Mouse (Mus musculus) hindbrain, embryonic 16.5 days (tissue): ENCODE measurements at regions not wholly inside any gene's neighbourhood (a gene's known extent, or its start where the extent isn't known, plus 50 kb on each side); places are given as distances from the start of the nearest gene placed in this dataset.

Experiments
- ATAC-seq: fragments of 200-750 bp; cut with Nextera tagmentation; 2 replicates; pipeline ENCODE4 v1.8.0; 2017; ENCODE audit warnings: moderate TSS enrichment, moderate library complexity
- H3K27ac ChIP-seq: fragments of 300-500 bp; sonication (generic); 2 replicates; pipeline ENCODE4 v1.5.1; 2014; ENCODE audit warnings: low read depth, mild to moderate bottlenecking, control low read depth, low read length, moderate library complexity
- H3K27me3 ChIP-seq: fragments of 300-500 bp; sonication (generic); replicated peaks from 2 replicates; pipeline ENCODE4 v1.6.1; 2014; ENCODE audit warnings: low read length; ENCODE audit not compliant: control insufficient read depth, insufficient read depth
- H3K36me3 ChIP-seq: fragments of 300-500 bp; sonication (generic); 2 replicates; pipeline ENCODE4 v1.6.1; 2014; ENCODE audit warnings: mild to moderate bottlenecking, low read length, moderate library complexity, mixed read lengths; ENCODE audit not compliant: control insufficient read depth, insufficient read depth
- H3K4me1 ChIP-seq: fragments of 300-500 bp; sonication (generic); 2 replicates; pipeline ENCODE4 v1.6.1; 2014; ENCODE audit warnings: low read depth, low read length; ENCODE audit not compliant: control insufficient read depth, insufficient read depth
- H3K4me2 ChIP-seq: fragments of 300-500 bp; sonication (generic); 2 replicates; pipeline ENCODE4 v1.6.1; 2014; ENCODE audit warnings: mild to moderate bottlenecking, low read length, control low read depth, moderate library complexity
- H3K4me3 ChIP-seq: fragments of 300-500 bp; sonication (generic); 2 replicates; pipeline ENCODE4 v1.5.1; 2014; ENCODE audit warnings: mild to moderate bottlenecking, low read length, control low read depth, moderate library complexity
- H3K9ac ChIP-seq: fragments of 300-500 bp; sonication (generic); 2 replicates; pipeline ENCODE4 v1.6.1; 2014; ENCODE audit warnings: low read depth, mild to moderate bottlenecking, control low read depth, low read length, moderate library complexity
- H3K9me3 ChIP-seq: fragments of 300-500 bp; sonication (generic); 2 replicates; pipeline ENCODE4 v1.6.1; 2014; ENCODE audit warnings: mild to moderate bottlenecking, low read length, moderate library complexity; ENCODE audit not compliant: control insufficient read depth
- WGBS: fragments of 180-500 bp; shearing (Covaris S2); extraction: QIAGEN DNeasy Blood & Tissue Kit; methylation state at CpG from one replicate; pipeline ENCODE4 v1.1.7; 2014; 5-methylcytosine and 5-hydroxymethylcytosine counted together

DNA sequence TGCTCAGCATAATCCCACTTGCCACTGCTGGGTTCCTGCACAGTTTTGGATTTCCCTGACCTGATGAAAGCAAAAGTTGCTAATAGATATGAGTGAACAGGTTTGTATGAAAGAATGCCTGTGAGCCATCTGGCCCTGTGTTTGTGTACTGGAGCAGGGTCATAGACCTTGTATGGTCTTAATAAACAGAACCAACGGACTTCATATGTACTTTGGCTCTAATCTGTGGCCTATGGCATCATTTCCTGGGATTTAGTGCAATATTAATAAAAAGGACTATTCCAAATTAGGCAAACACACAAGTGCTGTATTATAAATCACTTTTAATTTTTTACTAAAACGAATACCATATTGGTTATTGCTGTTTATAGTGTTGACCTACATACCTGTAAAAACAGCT lies 1568.2 kb downstream of the Efnb2 start:
- no peak overlapping the region for H3K9ac ChIP-seq
- H3K9me3 ChIP-seq: no peaks in the 10 kb centered on the region
- H3K4me3 ChIP-seq: no peak overlapping the region
- H3K4me2 ChIP-seq: no peak overlapping the region
- ATAC-seq: no peak
- no peaks in the 10 kb centered on the region for H3K27me3 ChIP-seq
- H3K4me1 ChIP-seq: no peaks in the 10 kb centered on the region
- 69% methylated on average over 2 of the region's 2 CpGs for WGBS
- H3K36me3 ChIP-seq: no peaks in the 10 kb centered on the region
- H3K27ac ChIP-seq: no peak overlapping the region

DNA sequence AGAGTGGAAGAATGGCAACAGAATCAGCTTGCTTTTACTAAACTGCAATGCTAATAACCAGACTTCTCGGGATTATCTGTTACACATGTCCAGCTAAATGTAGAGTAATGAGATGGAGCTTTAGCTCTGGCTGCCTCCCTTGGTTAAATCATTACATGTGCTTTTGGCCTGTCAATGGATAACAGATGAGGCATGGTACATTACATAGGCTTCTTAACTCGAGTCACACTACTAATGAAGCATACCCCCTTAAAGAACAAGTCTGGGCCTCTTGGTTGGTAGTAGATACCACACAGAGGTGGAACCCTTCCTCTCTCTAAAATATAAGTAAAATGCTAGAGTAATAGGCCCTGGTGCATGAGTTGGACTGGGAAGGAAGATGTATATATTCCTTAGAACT lies 1572.9 kb downstream of the Efnb2 start:
- H3K4me1 ChIP-seq: no peaks in the 10 kb centered on the region
- no peaks in the 10 kb centered on the region for H3K9me3 ChIP-seq
- H3K27ac ChIP-seq: no peak overlapping the region
- H3K27me3 ChIP-seq: no peaks in the 10 kb centered on the region
- H3K9ac ChIP-seq: no peak overlapping the region
- H3K4me3 ChIP-seq: no peak overlapping the region
- H3K36me3 ChIP-seq: no peaks in the 10 kb centered on the region
- no peak for ATAC-seq
- 55% methylated on average over 2 of the region's 2 CpGs for WGBS
- H3K4me2 ChIP-seq: no peak overlapping the region

DNA sequence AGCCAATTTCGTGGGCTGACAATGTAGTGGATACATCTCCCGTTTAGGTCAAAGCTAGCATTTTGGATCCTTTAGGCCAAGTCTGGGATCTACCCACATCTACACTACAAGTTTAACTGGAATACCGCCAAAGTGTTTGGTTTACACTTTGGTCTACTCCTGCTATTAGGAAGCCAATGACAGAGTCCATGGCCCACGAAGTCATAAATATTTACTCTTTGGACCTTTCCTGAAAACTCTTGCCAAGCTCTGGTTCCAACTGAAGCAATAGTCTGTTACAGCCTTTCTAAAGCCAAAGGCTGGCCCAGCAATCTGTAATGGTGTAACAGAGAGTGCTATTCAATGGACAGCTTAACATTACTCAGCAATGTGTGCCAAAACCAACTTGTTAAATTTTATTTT lies 1600.8 kb downstream of the Efnb2 start:
- H3K36me3 ChIP-seq: no peaks in the 10 kb centered on the region
- H3K9ac ChIP-seq: no peak overlapping the region
- no peaks in the 10 kb centered on the region for H3K9me3 ChIP-seq
- H3K4me3 ChIP-seq: no peak overlapping the region
- H3K27me3 ChIP-seq: no peaks in the 10 kb centered on the region
- no peak for ATAC-seq
- H3K27ac ChIP-seq: no peak overlapping the region
- 88% methylated on average over 4 of the region's 4 CpGs for WGBS
- H3K4me1 ChIP-seq: no peaks in the 10 kb centered on the region
- H3K4me2 ChIP-seq: no peak overlapping the region

DNA sequence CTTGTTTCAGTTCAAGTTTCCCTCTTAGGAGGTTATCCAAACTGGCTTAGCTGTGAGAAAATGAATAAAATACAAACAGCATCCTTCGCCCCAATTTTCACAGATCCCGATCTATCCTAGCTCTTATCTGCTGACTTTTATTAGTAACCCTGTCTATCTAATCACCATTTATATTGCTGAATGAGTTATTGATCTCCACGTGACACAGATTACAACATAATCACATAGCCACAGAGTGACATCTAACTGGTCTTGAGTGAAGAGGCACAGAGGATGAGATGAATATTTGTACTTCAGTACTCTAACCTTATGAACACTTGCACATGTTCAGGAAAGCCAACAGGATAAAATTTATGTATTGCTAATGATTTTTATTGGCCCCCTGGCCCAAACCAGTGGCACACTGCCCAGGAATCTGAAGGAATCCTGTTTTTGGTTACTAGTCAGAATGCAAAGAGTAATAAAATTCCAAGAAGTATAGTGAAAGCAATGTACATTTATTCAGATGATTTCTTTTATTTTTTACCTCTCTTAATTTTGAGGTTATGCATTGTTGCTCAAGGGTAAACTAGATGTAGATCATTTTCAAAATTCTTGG lies 1634.7 kb downstream of the Efnb2 start:
- Histone ChIP-seq H3K4me3 (no peak overlapping the region), H3K4me2 (no peak overlapping the region), H3K27ac (no peak overlapping the region), H3K9ac (no peak overlapping the region), H3K27me3 (no peaks in the 10 kb centered on the region), H3K36me3 (no peaks in the 10 kb centered on the region), H3K9me3 (no peaks in the 10 kb centered on the region), H3K4me1 (no peaks in the 10 kb centered on the region)
- 76% methylated on average over 3 of the region's 3 CpGs for WGBS
- ATAC-seq: no peak

DNA sequence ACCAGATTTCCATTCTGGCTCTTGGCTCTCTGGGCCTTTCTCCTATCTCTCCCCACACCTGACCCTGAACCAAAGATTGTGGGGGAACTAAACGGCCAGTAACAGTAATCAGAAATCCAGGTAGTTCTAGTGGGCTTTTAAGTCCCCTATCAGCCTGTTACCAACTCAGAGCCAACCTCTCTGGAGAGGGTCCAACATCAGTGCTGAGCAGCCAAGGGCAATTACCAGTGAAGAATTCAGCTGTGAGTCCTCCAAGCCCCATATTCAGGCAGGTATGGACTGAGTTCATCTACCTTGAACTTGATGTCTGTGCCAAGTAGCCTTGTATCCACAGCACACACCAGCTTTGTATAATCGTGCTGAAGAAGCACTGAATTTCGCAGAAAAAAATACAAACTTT lies 1636.7 kb downstream of the Efnb2 start:
- Histone ChIP-seq H3K27me3 (no peaks in the 10 kb centered on the region), H3K4me1 (no peaks in the 10 kb centered on the region), H3K27ac (no peak overlapping the region), H3K9me3 (no peaks in the 10 kb centered on the region), H3K36me3 (no peaks in the 10 kb centered on the region), H3K4me2 (no peak overlapping the region), H3K9ac (no peak overlapping the region), H3K4me3 (no peak overlapping the region)
- 92% methylated on average over 3 of the region's 3 CpGs for WGBS
- ATAC-seq: no peak

DNA sequence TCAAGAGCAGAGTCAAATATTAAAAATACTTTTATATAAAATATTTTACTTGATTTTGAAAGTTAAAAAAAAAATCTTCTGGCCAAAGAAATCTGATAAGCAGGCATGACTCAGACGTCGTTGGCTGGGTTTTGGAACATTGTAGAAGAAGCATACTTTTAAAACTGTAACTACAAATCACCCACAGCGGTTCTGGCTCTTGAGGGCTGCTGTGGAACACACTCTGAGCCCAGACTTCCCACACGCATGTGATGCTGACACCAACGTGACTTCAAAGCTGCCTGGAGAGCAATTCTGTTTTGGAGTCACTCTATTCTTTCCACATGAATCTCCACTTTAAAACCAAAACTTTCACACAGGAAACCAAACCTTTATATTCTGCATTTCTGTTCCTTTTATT lies 1649.2 kb downstream of the Efnb2 start:
- H3K4me2 ChIP-seq: no peak overlapping the region
- no peak overlapping the region for H3K4me3 ChIP-seq
- H3K9me3 ChIP-seq: no peaks in the 10 kb centered on the region
- no peak overlapping the region for H3K9ac ChIP-seq
- ATAC-seq: no peak
- 66% methylated on average over 5 of the region's 5 CpGs for WGBS
- H3K27ac ChIP-seq: no peak overlapping the region
- H3K27me3 ChIP-seq: no peaks in the 10 kb centered on the region
- no peaks in the 10 kb centered on the region for H3K4me1 ChIP-seq
- no peaks in the 10 kb centered on the region for H3K36me3 ChIP-seq

DNA sequence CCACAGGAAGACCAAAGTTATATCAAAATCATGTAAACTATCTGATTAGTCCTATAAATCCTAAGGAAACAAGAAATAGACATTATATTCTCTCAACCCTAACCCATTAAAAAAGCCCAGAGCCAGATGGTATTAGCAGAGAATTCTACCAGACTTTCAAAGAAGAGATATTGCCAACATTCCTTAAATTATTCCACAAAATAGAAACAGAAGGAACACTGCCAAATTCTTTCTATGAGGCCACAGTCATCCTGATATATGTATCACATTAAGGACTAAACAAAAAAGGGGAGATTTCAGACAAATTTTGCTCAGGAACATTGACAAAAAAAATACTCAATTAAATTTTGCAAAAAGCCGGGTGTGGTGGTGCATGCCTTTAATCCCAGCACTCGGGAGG lies 1669.5 kb downstream of the Efnb2 start:
- H3K9me3 ChIP-seq: no peaks in the 10 kb centered on the region
- WGBS: 91% methylated on average over 2 of the region's 2 CpGs
- H3K4me2 ChIP-seq: no peak overlapping the region
- H3K36me3 ChIP-seq: no peaks in the 10 kb centered on the region
- no peaks in the 10 kb centered on the region for H3K27me3 ChIP-seq
- no peak overlapping the region for H3K4me3 ChIP-seq
- H3K9ac ChIP-seq: no peak overlapping the region
- no peak overlapping the region for H3K27ac ChIP-seq
- no peaks in the 10 kb centered on the region for H3K4me1 ChIP-seq
- no peak for ATAC-seq

DNA sequence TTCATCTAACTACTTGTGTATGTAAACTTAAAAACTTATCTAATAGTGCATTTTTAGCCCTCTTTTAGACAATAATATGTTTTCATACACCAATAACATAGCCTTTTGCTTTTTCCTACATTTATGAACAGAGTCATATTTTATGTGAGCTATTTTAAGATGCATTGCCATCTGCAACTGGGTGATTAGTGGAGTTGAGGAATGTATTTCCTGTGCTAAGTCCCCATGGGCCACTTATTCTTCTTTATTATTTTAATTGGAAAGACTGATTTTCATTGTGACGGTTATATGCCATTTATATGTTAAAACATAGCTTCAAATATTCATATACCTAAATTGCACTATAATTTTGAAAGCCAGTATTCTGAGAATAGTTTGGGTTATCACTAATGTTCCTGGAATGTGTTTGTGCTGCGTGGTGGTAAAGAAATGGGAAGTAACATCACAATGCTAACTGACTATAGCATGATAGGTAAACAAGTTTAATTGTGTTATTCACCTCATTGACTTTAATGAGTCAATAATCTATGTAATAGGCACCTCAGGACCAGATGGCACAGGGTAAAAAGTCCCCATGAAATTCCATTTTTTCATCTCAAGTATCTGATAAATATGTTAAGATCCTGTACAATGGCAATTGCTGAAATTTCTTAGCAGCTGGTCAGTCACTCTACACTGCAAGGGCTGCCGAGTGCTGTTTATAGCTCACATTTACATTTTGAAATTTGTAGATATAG lies 1671.5 kb downstream of the Efnb2 start:
- Histone ChIP-seq H3K27ac (no peak overlapping the region), H3K4me2 (no peak overlapping the region), H3K4me3 (no peak overlapping the region), H3K27me3 (no peaks in the 10 kb centered on the region), H3K36me3 (no peaks in the 10 kb centered on the region), H3K4me1 (no peaks in the 10 kb centered on the region), H3K9ac (no peak overlapping the region), H3K9me3 (no peaks in the 10 kb centered on the region)
- 63% methylated on average over 3 of the region's 3 CpGs for WGBS
- ATAC-seq: no peak

DNA sequence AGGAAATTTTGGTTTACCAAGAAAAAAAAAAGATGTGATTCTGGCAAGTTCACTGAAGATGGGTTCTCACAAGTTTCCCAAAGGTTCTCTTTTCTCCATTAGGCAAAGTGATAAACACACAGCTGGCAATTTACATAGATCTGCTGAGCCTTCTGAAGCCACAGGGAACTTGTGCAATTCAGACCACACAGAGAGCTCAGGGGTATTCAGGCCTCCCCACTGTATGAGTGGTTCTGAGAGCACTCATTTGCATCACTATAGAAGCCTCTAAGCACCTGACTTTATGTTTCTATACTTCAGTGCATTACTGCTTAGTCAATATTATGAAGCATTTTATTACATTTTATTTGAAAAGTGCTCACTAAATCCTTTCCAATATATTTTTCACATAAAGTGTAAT lies 1687.1 kb downstream of the Efnb2 start:
- Histone ChIP-seq H3K4me1 (no peaks in the 10 kb centered on the region), H3K4me2 (no peak overlapping the region), H3K4me3 (no peak overlapping the region), H3K9me3 (no peaks in the 10 kb centered on the region), H3K27ac (no peak overlapping the region), H3K36me3 (no peaks in the 10 kb centered on the region), H3K9ac (no peak overlapping the region), H3K27me3 (no peaks in the 10 kb centered on the region)
- no peak for ATAC-seq
